Mouse (Mus musculus) liver, embryonic 16.5 days (tissue): ENCODE results near the gene Samd10. TPM values are rescaled to one million over a fixed set of nuclear protein-coding genes. Genes with fewer than 3 reads are reported as not detected.
A peak's percentile ranks its signal among the peaks of the same experiment; 100 is the strongest.

Experiments used
- ATAC-seq: fragments of 200-750 bp; cut with Nextera tagmentation; 2 replicates; pipeline ENCODE4 v1.8.0; 2017; ENCODE audit warnings: low read depth, mild to moderate bottlenecking, moderate number of reproducible peaks, moderate library complexity
- H3K27ac ChIP-seq: fragments of 300-500 bp; sonication (generic); 2 replicates; pipeline ENCODE4 v1.5.1; 2014; ENCODE audit warnings: mild to moderate bottlenecking, low read length
- H3K27me3 ChIP-seq: fragments of 300-500 bp; sonication (generic); 2 replicates; pipeline ENCODE4 v1.6.1; 2014; ENCODE audit warnings: low read depth, low read length, mixed read lengths; ENCODE audit not compliant: control insufficient read depth, insufficient read depth
- H3K36me3 ChIP-seq: fragments of 300-500 bp; sonication (generic); 2 replicates; pipeline ENCODE4 v1.6.1; 2014; ENCODE audit warnings: mild to moderate bottlenecking; ENCODE audit not compliant: control insufficient read depth, insufficient read depth
- H3K4me1 ChIP-seq: fragments of 300-500 bp; sonication (generic); 2 replicates; pipeline ENCODE4 v1.6.1; 2014; ENCODE audit warnings: low read depth, low read length, mixed read lengths; ENCODE audit not compliant: control insufficient read depth
- H3K4me2 ChIP-seq: fragments of 300-500 bp; sonication (generic); 2 replicates; pipeline ENCODE4 v1.6.1; 2014; ENCODE audit warnings: low read depth, low read length, mixed read lengths
- H3K4me3 ChIP-seq: fragments of 300-500 bp; sonication (generic); 2 replicates; pipeline ENCODE4 v1.5.1; 2014; ENCODE audit warnings: low read depth, mild to moderate bottlenecking, low read length
- H3K9ac ChIP-seq: fragments of 300-500 bp; sonication (generic); 2 replicates; pipeline ENCODE4 v1.6.1; 2014; ENCODE audit warnings: low read depth, low read length
- H3K9me3 ChIP-seq: fragments of 300-500 bp; sonication (generic); replicated peaks from 2 replicates; pipeline ENCODE4 v1.6.1; 2016; ENCODE audit warnings: low read length; ENCODE audit not compliant: control insufficient read depth
- WGBS: fragments of 180-500 bp; shearing (Covaris S2); extraction: QIAGEN DNeasy Blood & Tissue Kit; methylation state at CpG from one replicate; pipeline ENCODE4 v1.1.7; 2014; ENCODE audit not compliant: insufficient replicate concordance; 5-methylcytosine and 5-hydroxymethylcytosine counted together
- polyA plus RNA-seq: library from polyadenylated mRNA; unstranded; fragments of >200 nt; fragmentation: Nextera tagmentation; extraction: Ambion mirVana; gene quantifications from 2 replicates; pipeline ENCODE4 v1.2.1, GENCODE M21; 2015

Samd10 gene
- polyA plus RNA-seq, 1 experiment from 2014 or later: 2.3 TPM

DNA sequence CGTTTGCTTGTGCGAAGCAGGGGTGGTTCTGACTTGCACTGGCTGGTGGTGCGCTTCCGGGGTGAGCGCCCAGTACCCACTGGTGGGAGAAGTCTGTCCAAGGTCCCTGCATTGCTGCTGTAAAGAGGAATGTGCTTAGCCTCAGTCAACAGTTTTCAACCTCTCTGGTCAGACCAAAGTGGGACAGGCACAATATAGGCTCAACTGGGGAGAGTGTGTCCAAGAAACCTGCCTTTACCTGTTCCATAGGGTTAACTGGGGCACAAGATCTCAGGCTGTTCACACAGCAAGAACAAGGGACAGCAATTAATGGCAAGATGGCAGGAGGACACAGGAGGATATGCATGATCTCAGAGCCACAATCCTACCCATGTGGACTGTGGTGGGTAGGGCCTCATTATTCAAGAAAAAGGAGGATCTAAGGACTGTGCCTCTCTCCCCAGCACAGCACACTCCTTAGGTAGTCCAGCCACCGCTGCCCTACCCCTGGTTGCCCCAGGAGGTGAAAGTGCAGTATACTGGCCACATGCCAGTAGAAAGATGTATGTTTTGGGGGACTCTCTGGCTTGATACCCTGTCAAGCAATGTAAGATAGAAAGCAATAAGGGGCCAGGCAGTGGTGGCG, 24.0 kb downstream of the Samd10 start:
- Histone ChIP-seq H3K9ac (no peak overlapping the region), H3K4me2 (no peak overlapping the region), H3K36me3 (no peaks in the 10 kb centered on the region; the same call in 1 of the 2 replicates), H3K4me1 (peaks cover 61% of the 10 kb centered on the region), H3K4me3 (no peak overlapping the region), H3K9me3 (no peaks in the 10 kb centered on the region), H3K27ac (no peak overlapping the region), H3K27me3 (no peaks in the 10 kb centered on the region)
- no peak for ATAC-seq
- 90% methylated on average over 7 of the region's 7 CpGs for WGBS

DNA sequence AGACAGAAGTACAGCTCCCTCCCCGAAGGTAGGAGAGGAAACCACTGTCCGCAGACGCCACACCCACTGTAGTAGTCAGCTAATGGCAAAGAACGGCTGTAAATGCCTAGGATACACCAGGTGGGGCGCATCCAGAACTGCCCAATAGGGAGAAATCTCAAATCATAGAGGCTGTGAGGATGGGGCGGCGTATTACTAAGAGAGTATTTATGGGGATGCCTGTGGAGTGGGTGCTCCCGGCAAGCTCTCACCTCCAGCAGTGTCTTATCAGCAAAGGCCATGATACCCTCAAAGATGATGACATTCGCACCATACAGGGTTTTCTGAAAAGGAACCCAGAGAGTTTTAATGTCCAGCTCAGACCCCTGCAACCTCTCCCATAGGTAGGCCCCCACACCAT, 25.1 kb downstream of the Samd10 start:
- no peaks in the 10 kb centered on the region; the same call in 1 of the 2 replicates for H3K36me3 ChIP-seq
- peaks cover 55% of the 10 kb centered on the region for H3K4me1 ChIP-seq
- H3K27ac ChIP-seq: no peak overlapping the region
- ATAC-seq: no peak
- H3K9me3 ChIP-seq: no peaks in the 10 kb centered on the region
- no peak overlapping the region for H3K4me3 ChIP-seq
- H3K9ac ChIP-seq: no peak overlapping the region
- no peak overlapping the region for H3K4me2 ChIP-seq
- H3K27me3 ChIP-seq: no peaks in the 10 kb centered on the region
- 53% methylated on average over 9 of the region's 9 CpGs for WGBS

DNA sequence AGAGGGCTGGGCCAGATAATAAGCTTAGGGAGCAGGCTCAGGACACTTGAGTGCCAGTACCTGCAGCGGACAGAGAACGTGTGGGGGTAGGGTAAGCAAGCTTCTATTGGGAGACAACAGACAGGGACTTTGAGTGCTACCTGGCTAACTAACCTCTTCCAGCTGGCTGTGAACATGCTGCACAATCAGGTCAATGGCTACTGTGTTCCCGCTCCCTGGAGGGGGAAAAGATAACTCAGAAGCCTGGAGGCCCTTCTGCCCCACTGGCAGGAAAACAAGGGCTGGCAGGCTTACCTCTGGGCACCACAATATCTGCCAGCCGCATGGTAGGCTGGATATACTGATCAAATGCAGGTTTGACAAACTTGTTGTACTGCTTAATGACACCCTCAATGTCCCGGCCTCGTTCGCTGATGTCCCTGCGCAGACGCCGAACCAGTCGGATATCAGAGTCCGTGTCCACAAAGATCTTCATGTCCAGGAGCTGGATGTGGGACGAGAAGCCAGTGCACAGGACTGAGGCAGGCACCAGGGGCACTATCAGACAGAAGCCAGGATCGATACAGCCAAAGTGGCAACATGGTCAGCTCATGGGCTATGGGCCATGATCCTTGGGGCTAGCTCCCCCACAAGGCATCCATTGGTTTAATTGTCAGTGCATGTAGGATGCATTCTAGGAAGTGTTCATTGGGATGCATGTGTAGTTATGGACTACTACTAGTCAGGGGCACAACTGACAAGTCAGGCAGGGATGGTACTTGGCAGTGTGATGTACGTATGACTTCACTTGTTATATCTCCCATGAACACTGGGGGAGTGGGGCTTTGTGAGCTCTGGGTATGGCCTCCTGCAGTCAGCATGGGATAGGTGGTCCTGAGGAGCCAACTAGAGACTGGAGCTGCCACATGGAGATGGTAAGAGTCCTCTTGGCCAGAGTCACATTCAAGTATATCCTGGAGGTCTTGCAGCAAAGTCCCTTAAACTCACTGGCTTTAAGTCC, 25.8 kb downstream of the Samd10 start:
- Histone ChIP-seq H3K9me3 (no peaks in the 10 kb centered on the region), H3K4me3 (no peak overlapping the region), H3K4me2 (no peak overlapping the region), H3K9ac (no peak overlapping the region), H3K27me3 (no peaks in the 10 kb centered on the region), H3K36me3 (no peaks in the 10 kb centered on the region; the same call in 1 of the 2 replicates), H3K27ac (no peak overlapping the region), H3K4me1 (peaks cover 55% of the 10 kb centered on the region)
- ATAC-seq: no peak
- 88% methylated on average over 15 of the region's 15 CpGs for WGBS

DNA sequence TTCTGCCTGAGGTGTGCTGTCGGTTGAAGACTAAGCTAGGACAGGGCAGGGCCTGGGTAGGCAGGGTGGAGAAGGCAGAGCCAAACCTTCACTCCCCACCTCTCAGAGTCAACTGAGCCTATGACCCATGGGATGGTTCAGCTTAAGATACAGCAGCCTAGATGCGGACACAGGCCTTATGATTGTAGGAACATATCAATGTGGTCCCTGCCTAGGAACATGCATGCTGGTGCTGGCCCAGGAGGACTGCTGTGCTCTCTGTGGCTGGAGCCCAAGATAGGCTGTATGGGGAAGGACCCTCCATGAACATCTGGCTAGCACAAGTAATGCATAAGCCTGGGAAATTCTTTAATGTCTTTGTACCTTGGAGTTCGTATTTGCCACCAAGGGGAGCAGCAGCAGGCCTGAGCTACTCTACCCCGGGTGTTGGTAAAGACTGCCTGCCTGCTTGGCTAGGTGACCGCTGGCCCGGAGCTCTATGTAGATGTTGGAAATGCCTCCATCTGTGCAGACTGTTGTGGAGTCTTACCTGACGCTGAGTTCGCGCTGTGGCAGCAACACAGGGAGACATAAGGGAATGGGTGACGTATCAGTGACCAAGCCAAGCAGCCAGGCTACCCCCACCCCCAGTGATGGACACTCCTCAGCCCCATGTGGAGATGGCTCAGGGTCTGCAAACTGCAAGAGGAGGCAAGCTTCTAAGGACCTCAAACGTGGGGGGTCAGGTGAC, 26.9 kb downstream of the Samd10 start:
- H3K9me3 ChIP-seq: no peaks in the 10 kb centered on the region
- no peak overlapping the region for H3K4me3 ChIP-seq
- peaks cover 46% of the 10 kb centered on the region for H3K4me1 ChIP-seq
- no peak overlapping the region for H3K27ac ChIP-seq
- no peaks in the 10 kb centered on the region; the same call in 1 of the 2 replicates for H3K36me3 ChIP-seq
- no peak overlapping the region for H3K9ac ChIP-seq
- no peak for ATAC-seq
- WGBS: 82% methylated on average over 11 of the region's 11 CpGs
- H3K4me2 ChIP-seq: no peak overlapping the region
- H3K27me3 ChIP-seq: no peaks in the 10 kb centered on the region

DNA sequence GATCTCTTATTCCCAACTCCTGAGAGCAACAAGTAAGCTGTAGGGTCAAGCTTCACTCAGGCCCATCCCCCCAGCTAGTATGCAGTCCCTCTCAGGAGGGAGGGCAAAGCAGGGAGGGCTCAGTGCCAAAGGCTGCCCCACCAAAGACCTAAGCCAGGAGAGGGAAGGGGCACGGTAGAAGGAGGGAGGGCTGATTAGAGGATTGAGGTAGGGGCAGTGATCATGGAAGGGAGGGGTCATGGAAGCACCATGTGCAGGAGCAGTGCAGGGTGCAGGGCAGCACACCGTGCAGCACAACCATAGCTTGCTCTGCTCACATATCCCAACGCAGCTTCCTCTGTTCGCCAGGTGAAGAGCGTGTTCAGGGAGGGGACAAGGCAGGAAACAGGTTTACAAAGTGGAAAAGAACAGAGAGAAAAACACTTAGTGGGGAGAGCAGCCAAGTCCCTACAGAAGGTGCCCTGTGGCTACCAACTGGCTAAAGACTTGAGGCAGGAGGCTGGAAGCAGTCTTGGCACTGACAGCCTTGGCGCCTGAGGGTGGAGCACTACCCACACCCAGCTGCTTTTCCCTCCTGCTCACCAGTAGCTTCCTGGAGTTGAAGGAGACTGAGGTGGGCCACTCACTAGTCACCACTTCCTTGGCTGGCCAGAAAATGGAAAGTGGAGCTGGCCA, 28.0 kb downstream of the Samd10 start:
- no peak overlapping the region for H3K27ac ChIP-seq
- no peaks in the 10 kb centered on the region; the same call in 1 of the 2 replicates for H3K36me3 ChIP-seq
- no peak overlapping the region for H3K4me2 ChIP-seq
- 56% methylated on average over 6 of the region's 6 CpGs for WGBS
- no peak overlapping the region for H3K9ac ChIP-seq
- no peaks in the 10 kb centered on the region for H3K9me3 ChIP-seq
- no peak overlapping the region for H3K4me3 ChIP-seq
- peaks cover 36% of the 10 kb centered on the region for H3K4me1 ChIP-seq
- no peaks in the 10 kb centered on the region for H3K27me3 ChIP-seq
- ATAC-seq: no peak

DNA sequence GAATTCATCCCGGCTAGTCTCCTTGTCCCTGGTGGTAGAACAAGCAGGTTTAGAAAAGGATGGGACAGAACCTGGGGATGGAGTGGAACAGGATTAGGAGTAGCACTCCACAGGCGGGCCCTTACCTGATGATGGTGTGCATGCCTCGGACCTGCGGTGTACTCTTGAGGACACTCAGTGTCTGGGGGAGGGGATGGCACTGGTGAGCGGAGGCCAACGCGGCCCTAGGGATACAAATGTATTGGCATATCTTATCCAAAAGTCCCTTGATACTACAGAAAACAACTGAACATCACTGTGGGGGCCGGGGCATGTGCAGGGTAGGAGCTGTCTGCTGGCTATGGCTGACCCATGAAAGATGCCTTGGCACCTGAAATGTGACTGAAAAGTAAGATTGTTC, 28.6 kb downstream of the Samd10 start:
- no peak overlapping the region for H3K4me3 ChIP-seq
- no peak overlapping the region for H3K9ac ChIP-seq
- H3K4me2 ChIP-seq: no peak overlapping the region
- H3K9me3 ChIP-seq: no peaks in the 10 kb centered on the region
- WGBS: 79% methylated on average over 8 of the region's 8 CpGs
- ATAC-seq: no peak
- peaks cover 34% of the 10 kb centered on the region for H3K4me1 ChIP-seq
- H3K27me3 ChIP-seq: no peaks in the 10 kb centered on the region
- no peaks in the 10 kb centered on the region; the same call in 1 of the 2 replicates for H3K36me3 ChIP-seq
- H3K27ac ChIP-seq: no peak overlapping the region

DNA sequence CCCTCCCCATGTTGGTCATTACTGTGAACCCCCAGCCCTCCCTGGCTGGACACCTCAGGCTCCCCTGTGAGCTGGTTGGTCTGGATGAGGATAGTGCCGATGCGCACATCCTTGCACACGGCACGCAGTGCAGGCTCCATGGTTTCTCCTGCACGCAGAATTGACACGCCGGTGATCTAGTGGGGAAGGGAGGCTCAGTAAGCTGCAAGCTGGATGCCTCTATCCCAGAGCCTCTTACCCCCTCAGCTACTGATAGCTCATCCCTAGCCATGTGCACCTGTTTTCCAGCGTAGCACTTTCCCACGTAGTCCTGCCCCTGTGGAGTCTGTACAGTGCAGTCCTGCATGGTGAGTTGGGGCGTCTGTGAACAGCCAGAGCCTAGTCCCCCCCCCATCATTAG, 29.2 kb downstream of the Samd10 start:
- no peaks in the 10 kb centered on the region; the same call in 1 of the 2 replicates for H3K36me3 ChIP-seq
- 87% methylated on average over 10 of the region's 10 CpGs for WGBS
- H3K27ac ChIP-seq: no peak overlapping the region
- H3K27me3 ChIP-seq: no peaks in the 10 kb centered on the region
- no peak overlapping the region for H3K4me2 ChIP-seq
- ATAC-seq: no peak
- peaks cover 34% of the 10 kb centered on the region for H3K4me1 ChIP-seq
- no peak overlapping the region for H3K9ac ChIP-seq
- no peak overlapping the region for H3K4me3 ChIP-seq
- no peaks in the 10 kb centered on the region for H3K9me3 ChIP-seq

DNA sequence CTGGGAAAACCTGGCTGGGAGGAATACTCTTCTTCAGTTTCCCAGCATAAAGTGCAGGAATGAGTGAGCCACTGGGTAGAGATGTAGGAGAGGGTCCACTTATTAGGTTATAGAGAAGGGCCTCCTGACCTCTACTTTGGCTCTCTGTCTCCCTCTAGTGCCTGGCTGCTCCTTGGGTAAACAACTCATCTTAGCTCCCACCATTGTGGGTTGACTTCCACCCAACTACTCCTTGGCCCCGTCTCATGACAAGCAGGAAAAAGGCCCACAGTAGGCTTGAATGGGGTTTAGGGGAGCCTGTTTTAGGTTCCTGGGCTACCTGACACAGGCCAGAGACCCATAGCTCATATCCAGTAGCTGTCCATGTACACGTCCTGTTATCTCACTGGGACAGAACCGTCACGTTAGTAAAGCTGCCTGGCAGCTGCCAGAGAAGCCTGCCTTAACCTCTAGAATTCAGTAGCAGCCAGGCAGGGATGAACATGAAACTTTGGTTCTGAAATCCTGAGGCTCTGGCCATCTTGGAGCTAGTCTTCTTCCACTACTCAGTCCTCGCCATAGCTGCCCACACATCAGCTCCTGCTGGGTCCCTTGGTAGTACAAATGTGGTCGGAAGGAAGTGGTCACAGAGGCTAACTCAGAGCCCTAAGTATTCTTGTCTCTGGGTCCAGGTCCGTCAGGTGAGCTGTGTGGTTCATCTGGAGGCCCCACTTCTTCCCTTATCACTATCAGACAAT, 30.6 kb downstream of the Samd10 start:
- H3K4me3 ChIP-seq: no peak overlapping the region
- H3K9ac ChIP-seq: peak overlapping the region; percentile 29; the same call in 1 of the 2 replicates
- H3K4me1 ChIP-seq: peaks cover 29% of the 10 kb centered on the region
- peak overlapping the region; percentile 72 for H3K27ac ChIP-seq
- no peaks in the 10 kb centered on the region for H3K9me3 ChIP-seq
- 22% methylated on average over 7 of the region's 7 CpGs for WGBS
- no peaks in the 10 kb centered on the region; the same call in 1 of the 2 replicates for H3K36me3 ChIP-seq
- H3K27me3 ChIP-seq: no peaks in the 10 kb centered on the region
- H3K4me2 ChIP-seq: peak overlapping the region; percentile 15; the same call in 1 of the 2 replicates
- ATAC-seq: peak; percentile 76
